ENCODE assay signal across 8 mouse cellular contexts in the genomic region with DNA sequence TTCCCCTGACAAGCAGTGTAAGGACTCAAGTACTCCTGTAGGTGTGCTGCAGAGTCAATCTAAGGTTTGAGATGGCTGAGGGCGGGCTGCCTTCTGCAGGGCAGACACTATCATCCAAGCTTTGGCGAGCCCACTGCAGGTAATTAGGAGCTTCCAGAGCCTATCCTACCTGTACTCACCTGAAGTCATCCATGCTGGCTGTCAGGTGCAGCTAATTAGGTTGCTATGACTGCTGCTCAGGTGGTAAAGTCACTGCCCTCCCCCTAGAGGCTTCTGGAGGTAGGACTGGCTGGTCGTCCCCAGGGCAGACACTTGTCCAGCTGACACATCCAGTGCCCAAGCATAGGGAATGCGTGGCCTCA. TPM values are rescaled to one million over a fixed set of nuclear protein-coding genes. Genes with fewer than 3 reads are reported as not detected.
DNase-seq lines count a peak whose midpoint lies in the region; ATAC-seq lines count a peak whose summit lies in the region.

No protein-coding gene starts in this region.

- peaks cover 30% of the 10 kb centered on the region for H3K4me1 ChIP-seq in midbrain, embryonic 12.5 days

- intact Hi-C loops in left cerebral cortex, postnatal 4 days (cut with DNase I): loop anchor here (5.0 kb wide), 2 partner anchors 42 to 92 kb away; no protein-coding TSS in a partner anchor

- H3K9me3 ChIP-seq in midbrain, embryonic 12.5 days: no peaks in the 10 kb centered on the region

- WGBS in midbrain, embryonic 12.5 days: 54% methylated on average over 4 of the region's 4 CpGs

- H3K27ac ChIP-seq in midbrain, embryonic 12.5 days (replicated peaks): peak overlapping the region; percentile 67

- no peaks in the 10 kb centered on the region for H3K27me3 ChIP-seq in midbrain, embryonic 12.5 days

- peak; percentile 61 for DNase-seq in CD4-positive, CD25-positive, alpha-beta regulatory T cell, adult 2 months (ENCODE audit: low read depth, low spot score)
- peak; percentile 53 for DNase-seq in CD4-positive helper T cell, adult 2 months (ENCODE audit: low read depth, low spot score)
- DNase-seq in cerebellum, postnatal 25 days: peak; percentile 45 to 57
- peak; percentile 59 for DNase-seq in heart, postnatal 4 days
- DNase-seq in left cerebral cortex, postnatal 4 days: peak; percentile 44
- DNase-seq in yolk sac, embryonic 10.5 days (ENCODE audit: low spot score): peak; percentile 50

- H3K36me3 ChIP-seq in midbrain, embryonic 12.5 days: peaks cover 52% of the 10 kb centered on the region

- no peak overlapping the region for H3K4me3 ChIP-seq in midbrain, embryonic 12.5 days

- no peak overlapping the region for H3K9ac ChIP-seq in midbrain, embryonic 12.5 days (replicated peaks)

- no peak for ATAC-seq in CD4-positive, CD25-positive, alpha-beta regulatory T cell, adult 4 months
- ATAC-seq in midbrain, embryonic 12.5 days (ENCODE audit: low FRiP score, low read depth): no peak; the same call in 1 of the 2 replicates

- no peak overlapping the region for H3K4me2 ChIP-seq in midbrain, embryonic 12.5 days (replicated peaks)

RNA-seq across cellular contexts. Expression of a gene that starts 28.5 kb away (rescaled TPM):
- polyA plus RNA-seq in CD4-positive, CD25-positive, alpha-beta regulatory T cell, adult 4 months (2017; shearing (Covaris generic)): not detected
- 10 to 100 TPM; 18.7 to 20.9 TPM for total RNA-seq in heart, postnatal 4 days (2021)
- 10 to 100 TPM; 44.6 to 52.6 TPM for total RNA-seq in left cerebral cortex, postnatal 4 days (2021)
- polyA plus RNA-seq in midbrain, embryonic 12.5 days (2016; fragmentation: Nextera tagmentation; extraction: Ambion mirVana): 30.6 and 33.7 TPM in 2 replicates

RNA-seq across cellular contexts. Expression of a gene that starts 32.0 kb away (rescaled TPM):
- polyA plus RNA-seq in CD4-positive, CD25-positive, alpha-beta regulatory T cell, adult 4 months (2017; shearing (Covaris generic)): 100 to 1,000 TPM; 280 to 324 TPM
- total RNA-seq in heart, postnatal 4 days (2021): 10 to 100 TPM; 65.4 to 73.1 TPM
- 100 to 1,000 TPM; 194 to 195 TPM for total RNA-seq in left cerebral cortex, postnatal 4 days (2021)
- 266 and 271 TPM in 2 replicates for polyA plus RNA-seq in midbrain, embryonic 12.5 days (2016; fragmentation: Nextera tagmentation; extraction: Ambion mirVana)

RNA-seq across cellular contexts. Expression of a gene that starts 59.3 kb away (rescaled TPM):
- polyA plus RNA-seq in CD4-positive, CD25-positive, alpha-beta regulatory T cell, adult 4 months (2017; shearing (Covaris generic)): 1 to 10 TPM in 1 of 2 experiments, not detected in 1; 1.6 TPM
- not detected for total RNA-seq in heart, postnatal 4 days (2021)
- total RNA-seq in left cerebral cortex, postnatal 4 days (2021): 1 to 10 TPM in 1 of 2 experiments, under 1 TPM in 1; 0.30 to 1.1 TPM
- 1.9 and 2.7 TPM in 2 replicates for polyA plus RNA-seq in midbrain, embryonic 12.5 days (2016; fragmentation: Nextera tagmentation; extraction: Ambion mirVana)
